Mouse (Mus musculus) embryonic facial prominence, embryonic 12.5 days (tissue): ENCODE measurements around the gene Cops3. TPM values are rescaled to one million over a fixed set of nuclear protein-coding genes. Genes with fewer than 3 reads are reported as not detected.

Experiments used
- ATAC-seq: fragments of 200-750 bp; cut with Nextera tagmentation; 2 replicates; pipeline ENCODE4 v1.8.0; 2017; ENCODE audit not compliant: insufficient number of reproducible peaks, insufficient read depth, low FRiP score, low TSS enrichment
- H3K27ac ChIP-seq: fragments of 300-500 bp; sonication (generic); 2 replicates; pipeline ENCODE4 v1.5.1; 2016; ENCODE audit warnings: mild to moderate bottlenecking
- H3K27me3 ChIP-seq: fragments of 300-500 bp; sonication (generic); 2 replicates; pipeline ENCODE4 v1.6.1; 2016; ENCODE audit warnings: mild to moderate bottlenecking, moderate library complexity
- H3K36me3 ChIP-seq: fragments of 300-500 bp; sonication (generic); 2 replicates; pipeline ENCODE4 v1.6.1; 2016; ENCODE audit warnings: mild to moderate bottlenecking
- H3K4me1 ChIP-seq: fragments of 300-500 bp; sonication (generic); 2 replicates; pipeline ENCODE4 v1.6.1; 2016
- H3K4me2 ChIP-seq: fragments of 300-500 bp; sonication (generic); replicated peaks from 2 replicates; pipeline ENCODE4 v1.6.1; 2016; ENCODE audit warnings: mild to moderate bottlenecking, moderate library complexity
- H3K4me3 ChIP-seq: fragments of 300-500 bp; sonication (generic); 2 replicates; pipeline ENCODE4 v1.5.1; 2016; ENCODE audit warnings: mild to moderate bottlenecking
- H3K9ac ChIP-seq: fragments of 300-500 bp; sonication (generic); 2 replicates; pipeline ENCODE4 v1.6.1; 2016; ENCODE audit warnings: mild to moderate bottlenecking, moderate library complexity
- H3K9me3 ChIP-seq: fragments of 300-500 bp; sonication (generic); 2 replicates; pipeline ENCODE4 v1.6.1; 2016; ENCODE audit warnings: mild to moderate bottlenecking, moderate library complexity
- WGBS: fragments of 180-500 bp; shearing (Covaris S2); methylation state at CpG from one replicate; pipeline ENCODE4 v1.1.7; 2016; 5-methylcytosine and 5-hydroxymethylcytosine counted together
- polyA plus RNA-seq: library from polyadenylated mRNA; unstranded; fragments of >200 nt; fragmentation: Nextera tagmentation; extraction: Ambion mirVana; gene quantifications from 2 replicates; pipeline ENCODE4 v1.2.1, GENCODE M21; 2016

The Cops3 gene
- polyA plus RNA-seq, 1 experiment from 2014 or later = 200 TPM

DNA sequence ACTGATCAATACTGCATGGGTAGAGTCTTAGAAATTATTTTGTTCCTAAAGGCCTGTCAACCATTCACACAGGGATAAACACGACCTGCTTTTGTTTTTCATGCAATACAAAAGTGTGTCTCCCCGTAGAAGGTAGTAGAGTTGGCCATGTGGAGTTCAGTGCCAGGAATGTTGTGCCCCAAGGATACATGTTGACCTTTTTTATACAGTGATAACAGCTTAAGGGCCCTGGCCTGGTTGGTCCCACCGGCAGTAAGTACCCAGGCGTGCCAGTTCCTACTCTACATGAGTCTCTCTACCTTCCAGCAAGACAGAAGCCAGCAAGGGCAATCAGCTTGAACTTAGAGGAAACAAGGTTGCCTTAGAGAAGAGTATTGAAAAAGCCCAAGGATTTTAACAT lies 66.7 kb downstream of the Cops3 start:
- Histone ChIP-seq H3K27ac (no peak overlapping the region), H3K36me3 (peaks cover 92% of the 10 kb centered on the region)

DNA sequence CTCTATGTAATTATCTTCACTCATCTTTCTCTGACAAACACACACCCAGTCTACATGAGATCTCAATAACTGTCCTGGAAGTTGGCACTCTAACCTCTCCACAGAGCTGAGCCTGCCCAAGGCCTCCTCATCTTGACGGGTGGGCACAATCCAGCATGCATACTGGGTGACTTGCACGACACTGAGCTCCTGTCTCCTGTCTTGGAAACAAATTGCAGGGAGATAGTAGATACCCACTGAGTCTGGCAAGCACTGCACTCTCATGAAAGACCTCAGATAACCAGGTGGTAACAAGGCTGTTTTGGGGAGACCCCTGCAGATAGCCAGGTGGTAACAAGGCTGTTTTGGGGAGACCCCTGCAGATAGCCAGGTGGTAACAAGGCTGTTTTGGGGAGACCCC lies 67.3 kb downstream of the Cops3 start:
- Histone ChIP-seq H3K9ac (no peak overlapping the region), H3K4me1 (no peaks in the 10 kb centered on the region), H3K4me3 (no peak overlapping the region), H3K4me2 (no peak overlapping the region), H3K9me3 (no peaks in the 10 kb centered on the region), H3K36me3 (peaks cover 94% of the 10 kb centered on the region), H3K27ac (no peak overlapping the region), H3K27me3 (no peaks in the 10 kb centered on the region)
- WGBS = 86% methylated on average over 2 of the region's 2 CpGs
- ATAC-seq = no peak

More for the DNA sequence above, 66.7 kb downstream of the Cops3 start:
- Histone ChIP-seq H3K9me3 (no peaks in the 10 kb centered on the region), H3K4me2 (no peak overlapping the region), H3K4me3 (no peak overlapping the region), H3K4me1 (no peaks in the 10 kb centered on the region), H3K9ac (no peak overlapping the region), H3K27me3 (no peaks in the 10 kb centered on the region)
- no peak for ATAC-seq
- 86% methylated on average over 4 of the region's 4 CpGs for WGBS

DNA sequence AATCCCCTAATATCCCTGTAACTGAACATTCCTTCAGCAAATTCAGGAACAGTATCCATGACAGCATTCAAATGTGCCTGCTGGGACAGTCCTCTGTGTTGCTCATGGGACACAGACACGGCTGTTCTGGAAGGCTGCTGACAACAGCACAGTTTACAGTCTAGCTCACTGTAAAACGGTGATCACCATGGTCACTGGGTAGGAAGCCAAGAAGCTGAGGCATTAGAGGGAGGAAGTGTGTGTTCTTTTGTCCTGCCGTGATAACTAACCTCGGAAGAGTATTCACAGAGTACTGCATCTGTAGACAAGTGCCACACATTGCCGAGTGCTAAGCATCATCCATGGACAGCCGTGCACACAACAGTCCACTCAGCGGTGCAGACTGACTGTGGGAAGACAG lies 68.9 kb downstream of the Cops3 start:
- no peak for ATAC-seq
- Histone ChIP-seq H3K9me3 (no peaks in the 10 kb centered on the region), H3K27me3 (no peaks in the 10 kb centered on the region), H3K36me3 (peaks cover 93% of the 10 kb centered on the region), H3K4me2 (no peak overlapping the region), H3K4me3 (no peak overlapping the region), H3K4me1 (no peaks in the 10 kb centered on the region), H3K27ac (no peak overlapping the region), H3K9ac (no peak overlapping the region)
- WGBS = 91% methylated on average over 7 of the region's 7 CpGs

DNA sequence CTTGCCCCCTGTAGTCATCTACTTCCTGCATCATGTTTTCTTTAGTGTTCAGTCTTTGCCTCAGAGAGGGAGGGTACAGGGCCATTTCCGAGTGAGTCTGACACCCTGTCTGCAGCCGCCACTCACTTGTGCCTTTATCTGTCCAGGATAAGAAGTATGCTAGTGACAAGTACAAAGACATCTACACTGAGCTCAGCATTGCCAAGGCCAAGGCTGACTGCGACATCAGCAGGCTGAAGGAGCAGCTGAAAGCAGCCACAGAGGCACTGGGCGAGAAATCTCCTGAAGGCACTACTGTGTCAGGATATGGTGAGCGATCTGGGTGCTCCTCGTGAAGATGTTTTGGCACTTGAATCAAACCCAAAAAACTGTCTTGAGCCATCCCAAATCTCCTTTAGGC lies 69.9 kb downstream of the Cops3 start:
- no peak overlapping the region for H3K27ac ChIP-seq
- H3K4me1 ChIP-seq = no peaks in the 10 kb centered on the region
- no peak for ATAC-seq
- WGBS = 90% methylated on average over 6 of the region's 6 CpGs
- H3K4me3 ChIP-seq = no peak overlapping the region
- H3K36me3 ChIP-seq = peaks cover 94% of the 10 kb centered on the region
- no peak overlapping the region for H3K9ac ChIP-seq
- no peaks in the 10 kb centered on the region for H3K27me3 ChIP-seq
- H3K4me2 ChIP-seq = no peak overlapping the region
- no peaks in the 10 kb centered on the region for H3K9me3 ChIP-seq

DNA sequence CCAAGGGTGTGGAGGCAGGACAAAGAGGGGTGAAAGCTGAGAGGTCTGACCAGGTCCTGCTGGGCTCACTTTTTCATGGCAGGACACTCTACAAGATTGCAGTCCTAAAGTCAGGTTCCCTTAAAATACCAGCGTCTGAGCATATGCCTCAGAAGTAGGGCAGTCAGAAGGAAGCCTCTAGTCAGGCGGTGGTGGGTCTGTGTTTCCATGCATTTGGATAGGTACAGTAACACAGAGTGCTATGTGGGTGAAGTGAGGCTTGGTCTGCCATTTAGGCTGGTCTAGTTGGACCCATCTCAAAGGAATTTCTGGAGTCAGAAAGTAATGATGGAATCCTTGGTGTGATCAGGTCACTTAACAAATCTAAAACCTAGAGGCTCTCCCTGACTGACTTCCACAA lies 70.3 kb downstream of the Cops3 start:
- Histone ChIP-seq H3K4me2 (no peak overlapping the region), H3K36me3 (peaks cover 94% of the 10 kb centered on the region), H3K9me3 (no peaks in the 10 kb centered on the region), H3K27ac (no peak overlapping the region), H3K27me3 (no peaks in the 10 kb centered on the region), H3K9ac (no peak overlapping the region), H3K4me1 (no peaks in the 10 kb centered on the region), H3K4me3 (no peak overlapping the region)
- no peak for ATAC-seq
- WGBS = 86% methylated on average over 2 of the region's 2 CpGs

Other genes starting within 250 kb of the Cops3 start
- not detected in 2 replicates for gene Olfr223, start 246.5 kb downstream of the Cops3 start, polyA plus RNA-seq
- 87.9 and 109 TPM in 2 replicates for gene Mprip, start 178.5 kb downstream of the Cops3 start, polyA plus RNA-seq
- gene Pld6, start 52.2 kb downstream of the Cops3 start, polyA plus RNA-seq = 3.2 and 4.0 TPM in 2 replicates
- 37.0 and 39.2 TPM in 2 replicates for gene Flcn, start 29.8 kb downstream of the Cops3 start, polyA plus RNA-seq
- gene Nt5m, start 391 bp downstream of the Cops3 start, polyA plus RNA-seq = 42.9 and 43.0 TPM in 2 replicates
- gene Med9, start 108.4 kb upstream of the Cops3 start, polyA plus RNA-seq = 36.7 and 38.9 TPM in 2 replicates
- gene Rasd1, start 125.1 kb upstream of the Cops3 start, polyA plus RNA-seq = 2.6 and 3.2 TPM in 2 replicates
- 4.0 and 4.8 TPM in 2 replicates for gene Pemt, start 206.7 kb upstream of the Cops3 start, polyA plus RNA-seq